Mouse (Mus musculus): ENCODE results near the gene Alg12. TPM values are rescaled to one million over a fixed set of nuclear protein-coding genes. Genes with fewer than 3 reads are reported as not detected.

Alg12 gene
- polyA plus RNA-seq, 1 experiment from 2014 or later, result 9.2 TPM

- H3K36me3 ChIP-seq, result no peaks in the 10 kb centered on the region
- no peak overlapping the region for H3K27ac ChIP-seq (replicated peaks)
- no peak overlapping the region for H3K4me3 ChIP-seq
- H3K27me3 ChIP-seq, result no peaks in the 10 kb centered on the region
- no peaks in the 10 kb centered on the region for H3K9me3 ChIP-seq
- 87% methylated on average over 10 of the region's 10 CpGs for WGBS
- peaks cover 14% of the 10 kb centered on the region for H3K4me1 ChIP-seq (replicated peaks)
- no peak overlapping the region for H3K9ac ChIP-seq
- H3K4me2 ChIP-seq, result no peak overlapping the region
- ATAC-seq (ENCODE audit: low FRiP score, low read depth), result no peak
Observed at GRCm38 (mm10) chr15:88851507-88852149, 32.5 kb upstream of the Alg12 start.

DNA sequence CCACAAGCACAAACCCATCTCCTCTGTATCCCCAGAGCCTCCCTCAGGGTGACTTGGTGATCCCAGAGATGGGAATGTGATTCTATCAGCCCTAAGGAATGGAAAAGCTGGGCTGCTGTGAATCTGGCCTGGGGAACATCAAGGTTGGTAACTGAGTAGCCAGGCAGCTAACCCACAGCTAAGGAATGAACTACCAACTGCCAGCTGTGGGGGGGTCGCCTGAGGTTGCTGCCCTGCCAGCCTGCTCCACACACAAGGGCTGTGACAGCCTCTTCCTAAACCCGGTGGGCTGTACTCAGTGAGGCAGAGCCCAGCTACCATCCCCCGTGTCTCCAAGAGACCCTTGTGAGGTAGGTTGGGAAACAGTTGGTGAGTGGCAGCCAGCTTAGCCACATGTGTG, 32.0 kb upstream of the Alg12 start:
- Histone ChIP-seq H3K4me1 (replicated peaks) (peaks cover 14% of the 10 kb centered on the region), H3K36me3 (no peaks in the 10 kb centered on the region), H3K4me3 (no peak overlapping the region), H3K27ac (replicated peaks) (no peak overlapping the region), H3K27me3 (no peaks in the 10 kb centered on the region), H3K4me2 (no peak overlapping the region), H3K9me3 (no peaks in the 10 kb centered on the region), H3K9ac (no peak overlapping the region)
- no peak for ATAC-seq (ENCODE audit: low FRiP score, low read depth)
- 68% methylated on average over 3 of the region's 3 CpGs for WGBS

- peak; percentile 57 for ATAC-seq (ENCODE audit: low FRiP score, low read depth)
- 52% methylated on average over 10 of the region's 10 CpGs for WGBS
- H3K4me3 ChIP-seq, result no peak overlapping the region
- no peaks in the 10 kb centered on the region for H3K9me3 ChIP-seq
- no peaks in the 10 kb centered on the region for H3K36me3 ChIP-seq
- peaks cover 14% of the 10 kb centered on the region for H3K4me1 ChIP-seq (replicated peaks)
- H3K9ac ChIP-seq, result no peak overlapping the region
- no peaks in the 10 kb centered on the region for H3K27me3 ChIP-seq
- H3K4me2 ChIP-seq, result no peak overlapping the region
- 0 out of 2 replicates have a peak overlapping the region, but pooled peaks have one; percentile 20 for H3K27ac ChIP-seq (replicated peaks)
Observed at GRCm38 (mm10) chr15:88850146-88850826, 31.2 kb upstream of the Alg12 start.

DNA sequence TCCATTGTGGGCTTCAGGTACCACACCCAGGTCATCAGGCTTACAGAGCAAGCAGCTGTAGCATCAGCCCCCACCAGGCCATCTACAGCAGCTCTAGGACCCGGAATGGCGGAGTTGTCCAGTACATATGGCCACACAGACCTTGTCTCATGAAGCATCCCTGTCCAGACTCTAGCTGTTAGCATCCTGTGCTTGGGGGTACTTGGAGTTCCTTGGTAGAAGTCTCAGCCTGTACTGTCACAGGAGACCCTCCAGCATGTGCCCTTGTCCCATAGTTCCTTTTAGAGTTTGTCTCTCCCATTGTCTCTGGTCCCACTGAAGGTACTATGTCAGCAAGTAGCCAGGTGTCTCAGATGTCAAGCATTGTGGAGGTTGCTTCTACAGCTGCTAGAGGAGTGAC, 30.5 kb upstream of the Alg12 start:
- Histone ChIP-seq H3K4me1 (replicated peaks) (peaks cover 10% of the 10 kb centered on the region; the same call in 1 of the 2 replicates), H3K4me2 (no peak overlapping the region), H3K36me3 (no peaks in the 10 kb centered on the region), H3K4me3 (no peak overlapping the region), H3K27me3 (no peaks in the 10 kb centered on the region), H3K9me3 (no peaks in the 10 kb centered on the region), H3K9ac (no peak overlapping the region), H3K27ac (replicated peaks) (no peak overlapping the region)
- no peak for ATAC-seq (ENCODE audit: low FRiP score, low read depth)
- WGBS, result 92% methylated on average over 2 of the region's 2 CpGs

DNA sequence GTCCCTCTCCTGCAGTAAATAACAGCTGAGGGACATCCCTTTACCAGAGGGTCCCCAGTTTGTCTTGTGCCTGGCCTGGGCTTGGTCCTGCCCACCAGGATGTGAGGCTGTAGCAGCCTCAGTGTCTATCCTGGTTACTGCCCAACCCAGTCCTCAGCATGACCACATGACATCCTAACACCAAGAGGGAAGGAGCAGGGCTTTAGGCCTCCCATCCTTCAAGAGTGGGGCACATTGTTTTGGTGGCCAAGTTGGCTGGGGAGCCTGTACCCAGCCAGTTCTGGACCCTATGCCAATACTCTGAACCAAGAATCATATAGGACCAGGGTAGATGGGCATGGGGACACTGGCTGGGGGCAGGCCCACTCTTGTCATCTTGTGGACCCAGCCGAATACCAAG, 29.5 kb upstream of the Alg12 start:
- Histone ChIP-seq H3K4me3 (no peak overlapping the region), H3K9ac (no peak overlapping the region), H3K27ac (replicated peaks) (no peak overlapping the region), H3K9me3 (no peaks in the 10 kb centered on the region), H3K4me1 (replicated peaks) (peaks cover 10% of the 10 kb centered on the region; the same call in 1 of the 2 replicates), H3K36me3 (no peaks in the 10 kb centered on the region), H3K27me3 (no peaks in the 10 kb centered on the region), H3K4me2 (no peak overlapping the region)
- no peak for ATAC-seq (ENCODE audit: low FRiP score, low read depth)
- WGBS, result 95% methylated on average over 1 of the region's 1 CpGs

DNA sequence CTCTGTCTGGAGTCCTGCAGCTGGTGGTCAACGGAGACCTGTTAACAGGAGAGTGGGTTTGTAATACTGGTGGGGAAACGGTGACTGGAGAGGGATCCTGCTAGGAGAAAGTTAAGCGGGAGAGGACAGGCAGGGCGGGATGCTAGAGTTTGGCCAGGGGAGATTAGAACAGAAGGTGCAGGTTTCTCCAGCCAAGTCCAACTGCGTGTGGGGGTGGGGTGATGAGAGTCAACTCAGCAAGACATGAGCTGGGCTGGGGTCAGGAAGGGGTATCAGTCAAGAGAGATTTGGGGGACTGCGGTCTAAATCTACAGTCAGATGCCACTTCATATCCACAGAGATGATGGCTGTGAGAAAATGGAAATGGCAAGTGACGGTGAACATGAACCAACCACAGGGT, 25.8 kb upstream of the Alg12 start:
- Histone ChIP-seq H3K4me2 (no peak overlapping the region), H3K4me1 (replicated peaks) (peaks cover 6% of the 10 kb centered on the region; the same call in 1 of the 2 replicates), H3K4me3 (no peak overlapping the region), H3K9me3 (no peaks in the 10 kb centered on the region), H3K36me3 (no peaks in the 10 kb centered on the region), H3K27ac (replicated peaks) (no peak overlapping the region), H3K9ac (no peak overlapping the region), H3K27me3 (no peaks in the 10 kb centered on the region)
- ATAC-seq (ENCODE audit: low FRiP score, low read depth), result no peak
- WGBS, result 92% methylated on average over 7 of the region's 7 CpGs

DNA sequence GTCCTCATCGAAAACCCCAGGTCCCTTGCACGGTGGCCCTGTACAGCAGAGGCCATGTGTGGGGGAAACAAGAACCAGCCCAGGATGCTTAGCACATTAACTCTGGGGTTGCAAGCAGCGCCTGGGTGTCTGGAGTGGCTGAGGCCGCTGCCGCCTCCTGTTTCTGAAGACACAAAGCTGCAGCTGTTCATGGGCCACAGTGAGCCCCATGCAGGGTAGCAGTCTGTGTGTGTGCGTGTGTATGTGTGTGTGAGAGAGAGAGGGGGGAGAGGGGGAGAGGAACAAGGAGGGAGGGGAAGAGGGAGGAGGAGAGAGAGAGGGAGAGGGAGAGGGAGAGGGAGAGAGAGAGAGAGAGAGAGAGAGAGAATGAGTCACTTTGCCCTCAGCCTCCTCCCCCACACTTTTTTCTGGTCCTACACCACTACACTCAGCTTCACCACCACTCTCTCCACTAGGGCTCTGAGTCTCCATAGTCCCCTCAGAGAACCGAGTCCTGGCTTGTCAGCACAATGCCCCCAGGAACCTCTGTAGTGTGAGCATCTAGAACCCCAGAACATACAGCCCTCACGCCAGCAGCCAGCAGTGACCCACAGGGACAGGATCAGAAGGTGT, 24.5 kb upstream of the Alg12 start:
- Histone ChIP-seq H3K4me1 (replicated peaks) (peaks cover 17% of the 10 kb centered on the region), H3K9me3 (no peaks in the 10 kb centered on the region), H3K4me3 (no peak overlapping the region), H3K9ac (no peak overlapping the region), H3K27ac (replicated peaks) (no peak overlapping the region; the same call in 1 of the 2 replicates), H3K27me3 (no peaks in the 10 kb centered on the region), H3K4me2 (no peak overlapping the region), H3K36me3 (no peaks in the 10 kb centered on the region)
- WGBS, result 41% methylated on average over 8 of the region's 8 CpGs
- ATAC-seq (ENCODE audit: low FRiP score, low read depth), result no peak

DNA sequence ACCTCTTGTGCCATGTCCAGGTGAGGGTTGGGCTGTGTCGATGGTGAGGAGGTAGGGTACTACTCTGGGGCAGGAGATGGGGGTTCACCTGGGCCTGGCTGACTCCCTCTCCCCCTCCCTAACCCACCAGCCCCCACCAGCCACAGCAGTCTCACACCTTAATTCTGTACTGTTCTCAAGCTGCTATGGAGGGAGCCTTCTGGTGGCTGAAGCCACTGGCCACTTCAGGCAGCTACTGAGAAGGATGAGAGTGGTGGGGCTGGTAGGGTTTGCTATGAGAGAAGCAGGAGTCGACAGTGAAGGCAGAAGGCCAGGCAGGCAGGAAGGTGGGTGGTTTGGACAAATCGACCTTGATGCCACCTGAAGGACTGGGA, 23.2 kb upstream of the Alg12 start:
- Histone ChIP-seq H3K27me3 (no peaks in the 10 kb centered on the region), H3K27ac (replicated peaks) (peak overlapping the region; percentile 5; the same call in 1 of the 2 replicates), H3K4me1 (replicated peaks) (peaks cover 25% of the 10 kb centered on the region), H3K4me3 (no peak overlapping the region), H3K9ac (no peak overlapping the region), H3K36me3 (no peaks in the 10 kb centered on the region), H3K4me2 (no peak overlapping the region), H3K9me3 (no peaks in the 10 kb centered on the region)
- no peak for ATAC-seq (ENCODE audit: low FRiP score, low read depth)
- WGBS, result 84% methylated on average over 3 of the region's 3 CpGs

- no peak overlapping the region for H3K4me3 ChIP-seq
- H3K9me3 ChIP-seq, result no peaks in the 10 kb centered on the region
- 81% methylated on average over 3 of the region's 3 CpGs for WGBS
- H3K27ac ChIP-seq (replicated peaks), result peak overlapping the region; percentile 5; the same call in 1 of the 2 replicates
- H3K4me1 ChIP-seq (replicated peaks), result peaks cover 28% of the 10 kb centered on the region
- H3K27me3 ChIP-seq, result no peaks in the 10 kb centered on the region
- H3K36me3 ChIP-seq, result no peaks in the 10 kb centered on the region
- ATAC-seq (ENCODE audit: low FRiP score, low read depth), result peak; percentile 42; the same call in 1 of the 2 replicates
- H3K4me2 ChIP-seq, result no peak overlapping the region
- H3K9ac ChIP-seq, result no peak overlapping the region
Observed at GRCm38 (mm10) chr15:88841580-88842299, 22.6 kb upstream of the Alg12 start.

- 81% methylated on average over 2 of the region's 2 CpGs for WGBS
- Histone ChIP-seq H3K9me3 (no peaks in the 10 kb centered on the region), H3K36me3 (no peaks in the 10 kb centered on the region), H3K27me3 (no peaks in the 10 kb centered on the region), H3K9ac (no peak overlapping the region), H3K4me3 (no peak overlapping the region), H3K4me1 (replicated peaks) (peaks cover 31% of the 10 kb centered on the region), H3K27ac (replicated peaks) (no peak overlapping the region), H3K4me2 (no peak overlapping the region)
- no peak for ATAC-seq (ENCODE audit: low FRiP score, low read depth)
Observed at GRCm38 (mm10) chr15:88841160-88841559, 22.0 kb upstream of the Alg12 start.

- H3K4me2 ChIP-seq, result no peak overlapping the region
- H3K9me3 ChIP-seq, result no peaks in the 10 kb centered on the region
- H3K4me1 ChIP-seq (replicated peaks), result peaks cover 31% of the 10 kb centered on the region
- WGBS, result 64% methylated on average over 10 of the region's 10 CpGs
- H3K36me3 ChIP-seq, result no peaks in the 10 kb centered on the region
- peak overlapping the region; percentile 58; the same call in 1 of the 2 replicates for H3K27ac ChIP-seq (replicated peaks)
- no peak overlapping the region for H3K9ac ChIP-seq
- H3K27me3 ChIP-seq, result no peaks in the 10 kb centered on the region
- no peak for ATAC-seq (ENCODE audit: low FRiP score, low read depth)
- H3K4me3 ChIP-seq, result no peak overlapping the region
Observed at GRCm38 (mm10) chr15:88840126-88840525, 21.0 kb upstream of the Alg12 start.

DNA sequence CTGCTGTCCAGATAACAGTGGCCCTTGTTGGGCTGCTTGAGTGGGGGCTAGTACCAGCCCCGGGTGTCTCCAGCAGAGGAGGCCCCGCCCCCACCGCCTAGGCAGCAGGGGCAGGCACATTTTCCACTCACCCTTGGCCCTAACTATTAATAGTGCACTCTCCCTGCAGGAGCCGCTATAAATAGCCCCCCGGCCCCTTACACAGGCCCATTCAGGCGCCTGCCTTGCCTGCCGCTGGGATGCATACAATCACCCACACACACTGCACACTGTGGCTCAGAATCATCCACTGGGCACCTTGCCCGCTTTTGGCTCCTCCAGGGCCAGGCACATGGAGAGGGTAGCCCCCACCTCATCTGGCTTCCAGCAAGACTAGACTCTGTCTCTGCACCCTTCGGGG, 20.2 kb upstream of the Alg12 start:
- H3K27me3 ChIP-seq, result no peaks in the 10 kb centered on the region
- peaks cover 31% of the 10 kb centered on the region for H3K4me1 ChIP-seq (replicated peaks)
- H3K4me2 ChIP-seq, result no peak overlapping the region
- H3K36me3 ChIP-seq, result no peaks in the 10 kb centered on the region
- WGBS, result 22% methylated on average over 9 of the region's 9 CpGs
- H3K4me3 ChIP-seq, result no peak overlapping the region
- ATAC-seq (ENCODE audit: low FRiP score, low read depth), result peak; percentile 77
- H3K9ac ChIP-seq, result no peak overlapping the region
- no peaks in the 10 kb centered on the region for H3K9me3 ChIP-seq
- H3K27ac ChIP-seq (replicated peaks), result peak overlapping the region; percentile 58

All from hindbrain, embryonic 15.5 days (tissue).